Mouse (Mus musculus) kidney, postnatal 0 days (tissue): Measurements from ENCODE around the gene Rhbdl1. TPM values are rescaled to one million over a fixed set of nuclear protein-coding genes. Genes with fewer than 3 reads are reported as not detected.

Experiments
- ATAC-seq: fragments of 200-750 bp; cut with Nextera tagmentation; replicated peaks from 2 replicates; pipeline ENCODE4 v1.8.0; 2017; ENCODE audit warnings: low read depth, moderate number of reproducible peaks, moderate TSS enrichment, moderate library complexity; ENCODE audit not compliant: low FRiP score
- DNase-seq: peaks from one replicate; pipeline ENCODE4 v3.0.0-alpha.2; 2016; ENCODE audit warnings: low spot score
- H3K27ac ChIP-seq: fragments of 300-500 bp; sonication (generic); 2 replicates; pipeline ENCODE4 v1.5.1; 2014; ENCODE audit warnings: mild to moderate bottlenecking
- H3K27me3 ChIP-seq: fragments of 300-500 bp; sonication (generic); 2 replicates; pipeline ENCODE4 v1.6.1; 2014; ENCODE audit warnings: low read length, mixed read lengths; ENCODE audit not compliant: insufficient read depth
- H3K36me3 ChIP-seq: fragments of 300-500 bp; sonication (generic); 2 replicates; pipeline ENCODE4 v1.6.1; 2014; ENCODE audit warnings: low read length, mixed read lengths; ENCODE audit not compliant: insufficient read depth
- H3K4me1 ChIP-seq: fragments of 300-500 bp; sonication (generic); replicated peaks from 2 replicates; pipeline ENCODE4 v1.6.1; 2014; ENCODE audit warnings: antibody characterized with exemption, low read length, mixed read lengths; ENCODE audit not compliant: insufficient read depth
- H3K4me2 ChIP-seq: fragments of 300-500 bp; sonication (generic); 2 replicates; pipeline ENCODE4 v1.6.1; 2014; ENCODE audit warnings: mild to moderate bottlenecking, low read length, moderate library complexity, mixed read lengths
- H3K4me3 ChIP-seq: fragments of 300-500 bp; sonication (generic); replicated peaks from 2 replicates; pipeline ENCODE4 v1.5.1; 2014; ENCODE audit warnings: low read depth, low read length
- H3K9ac ChIP-seq: fragments of 300-500 bp; sonication (generic); 2 replicates; pipeline ENCODE4 v1.6.1; 2014; ENCODE audit warnings: low read depth, low read length
- H3K9me3 ChIP-seq: fragments of 300-500 bp; sonication (generic); replicated peaks from 2 replicates; pipeline ENCODE4 v1.6.1; 2016; ENCODE audit warnings: low read length, inconsistent platforms, mixed read lengths
- CTCF ChIP-seq: IDR thresholded peaks from 2 replicates; pipeline ENCODE4 v1.5.1; 2016; ENCODE audit warnings: antibody characterized with exemption, low read depth, mild to moderate bottlenecking, moderate library complexity
- WGBS: fragments of 180-500 bp; shearing (Covaris S2); extraction: QIAGEN DNeasy Blood & Tissue Kit; methylation state at CpG from one replicate; pipeline ENCODE4 v1.1.7; 2014; 5-methylcytosine and 5-hydroxymethylcytosine counted together
- polyA plus RNA-seq: library from polyadenylated mRNA; unstranded; fragments of >200 nt; fragmentation: Nextera tagmentation; extraction: Ambion mirVana; gene quantifications from 2 replicates; pipeline ENCODE4 v1.2.1, GENCODE M21; 2015

Rhbdl1 gene
- polyA plus RNA-seq, 1 experiment from 2014 or later: 3.9 TPM

GRCm38 (mm10) chr17:25877741-25878610 is 40.9 kb upstream of the Rhbdl1 start:
- no peak overlapping the region for H3K4me3 ChIP-seq
- no peak overlapping the region for H3K9ac ChIP-seq
- H3K9me3 ChIP-seq: no peaks in the 10 kb centered on the region
- DNase-seq (no peak), ATAC-seq (no peak)
- 0 out of 2 replicates have a peak, but pooled peaks cover 11% of the 10 kb centered on the region for H3K36me3 ChIP-seq
- no peak for TF ChIP-seq CTCF
- 93% methylated on average over 32 of the region's 32 CpGs for WGBS
- H3K27me3 ChIP-seq: no peaks in the 10 kb centered on the region
- H3K4me1 ChIP-seq: peaks cover 17% of the 10 kb centered on the region
- H3K27ac ChIP-seq: no peak overlapping the region
- H3K4me2 ChIP-seq: no peak overlapping the region

DNA sequence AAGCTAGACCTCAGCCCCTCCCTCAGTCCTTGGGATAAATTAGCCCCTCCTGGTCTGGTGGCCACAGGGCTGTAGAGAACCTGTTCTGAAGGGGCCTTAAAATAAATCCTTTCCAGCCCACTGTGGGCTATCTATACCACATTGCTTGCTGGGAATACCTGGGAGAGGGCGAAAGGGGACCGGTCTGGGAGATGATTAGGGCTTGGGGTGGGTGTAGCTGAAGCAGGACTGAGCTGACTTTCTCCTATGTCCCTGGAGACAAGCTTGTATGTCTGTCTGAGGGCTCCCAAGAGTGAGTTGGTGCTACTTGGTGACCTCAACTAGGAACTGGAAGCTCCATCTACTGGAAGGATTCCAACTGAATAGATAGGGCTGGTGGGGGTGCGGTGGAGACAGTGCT is 39.9 kb upstream of the Rhbdl1 start:
- Histone ChIP-seq H3K4me1 (peaks cover 17% of the 10 kb centered on the region), H3K36me3 (0 out of 2 replicates have a peak, but pooled peaks cover 11% of the 10 kb centered on the region), H3K4me2 (no peak overlapping the region; the same call in 1 of the 2 replicates), H3K9me3 (no peaks in the 10 kb centered on the region), H3K27me3 (no peaks in the 10 kb centered on the region), H3K4me3 (no peak overlapping the region), H3K9ac (no peak overlapping the region), H3K27ac (no peak overlapping the region)
- TF ChIP-seq CTCF: no peak
- DNase-seq (no peak), ATAC-seq (no peak)
- WGBS: 95% methylated on average over 3 of the region's 3 CpGs

DNA sequence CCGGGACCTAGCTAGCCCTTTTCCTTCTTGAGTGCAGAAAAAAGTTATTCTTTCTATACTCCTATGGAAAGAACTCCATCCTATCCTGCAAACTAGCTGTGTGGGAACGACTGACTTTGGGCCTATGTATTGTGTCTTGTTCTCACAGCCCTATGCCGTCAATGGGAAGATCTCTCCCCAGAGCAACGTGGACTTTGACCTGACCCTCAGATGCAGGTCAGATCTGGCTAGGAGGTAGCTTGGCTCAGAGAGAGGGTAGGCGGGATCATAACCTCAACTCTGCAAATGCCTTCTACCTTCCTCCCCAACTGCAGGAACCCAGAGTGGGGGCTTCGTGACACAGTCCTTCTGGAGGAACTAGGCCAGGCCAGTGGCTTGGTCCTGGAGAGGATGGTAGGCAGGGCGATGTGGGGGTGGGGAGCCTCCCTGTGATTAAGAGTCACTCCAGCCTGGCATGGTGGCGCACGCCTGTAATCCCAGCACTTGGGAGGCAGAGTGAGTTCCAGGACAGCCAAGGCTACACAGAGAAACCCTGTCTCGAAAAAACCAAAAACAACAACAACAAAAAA is 39.3 kb upstream of the Rhbdl1 start:
- peak overlapping the region; percentile 84; the same call in 1 of the 2 replicates for H3K27ac ChIP-seq

DNA sequence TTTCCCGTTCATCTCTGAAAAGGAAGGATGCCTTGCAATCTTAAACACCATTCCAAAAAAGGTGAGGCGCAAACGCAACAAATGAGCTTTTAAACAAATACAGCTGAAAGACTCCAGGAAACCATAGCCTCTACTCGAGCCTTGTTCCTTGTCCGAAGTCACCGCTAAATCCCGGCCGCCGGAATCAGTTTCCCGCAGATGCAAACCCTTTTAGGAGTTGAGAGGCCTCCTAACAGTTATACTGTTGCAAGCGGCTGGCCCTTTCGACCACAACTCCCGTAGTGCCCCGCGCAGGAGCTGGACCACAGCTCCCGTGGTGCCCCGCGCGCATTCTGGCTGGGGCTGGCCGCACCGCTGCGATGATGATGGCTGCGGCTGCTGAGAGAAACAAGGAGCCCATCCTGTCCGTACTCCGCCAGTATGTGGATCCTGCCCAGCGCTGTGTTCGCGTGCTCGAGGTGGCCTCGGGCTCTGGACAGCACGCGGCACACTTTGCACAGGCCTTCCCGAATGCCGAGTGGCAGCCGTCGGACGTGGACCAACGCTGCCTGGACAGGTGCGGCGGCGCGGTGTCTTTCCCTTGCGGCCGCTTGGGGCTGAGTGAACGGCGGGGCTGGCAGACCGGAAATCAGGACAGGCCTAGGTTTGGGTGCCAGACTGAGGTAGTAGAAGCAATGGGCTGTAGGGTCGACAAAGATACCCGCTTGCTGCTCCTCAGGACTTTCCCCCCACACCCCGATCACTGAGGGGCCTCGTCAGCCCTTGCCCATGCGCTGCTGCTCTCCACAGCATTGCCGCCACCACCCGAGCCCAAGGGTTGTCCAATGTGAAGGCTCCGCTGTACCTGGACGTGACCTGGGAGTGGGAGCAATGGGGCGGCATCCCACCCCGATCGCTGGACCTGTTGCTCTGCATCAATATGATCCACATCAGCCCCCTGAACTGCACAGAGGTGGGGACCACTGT is 38.4 kb upstream of the Rhbdl1 start:
- peak; percentile 93 for DNase-seq
- H3K4me3 ChIP-seq: peak overlapping the region; percentile 54
- under 1% methylated on average over 59 of the region's 59 CpGs for WGBS
- H3K4me2 ChIP-seq: peak overlapping the region; percentile 73
- peak overlapping the region; percentile 84 for H3K27ac ChIP-seq
- peak; percentile 84 for ATAC-seq
- H3K9ac ChIP-seq: peak overlapping the region; percentile 57
- H3K27me3 ChIP-seq: no peaks in the 10 kb centered on the region
- H3K9me3 ChIP-seq: no peaks in the 10 kb centered on the region
- H3K4me1 ChIP-seq: peaks cover 17% of the 10 kb centered on the region
- 0 out of 2 replicates have a peak, but pooled peaks cover 11% of the 10 kb centered on the region for H3K36me3 ChIP-seq
- TF ChIP-seq CTCF: no peak

More for the DNA sequence above, 39.3 kb upstream of the Rhbdl1 start:
- DNase-seq (no peak), ATAC-seq (no peak)
- Histone ChIP-seq H3K4me1 (peaks cover 17% of the 10 kb centered on the region), H3K36me3 (0 out of 2 replicates have a peak, but pooled peaks cover 11% of the 10 kb centered on the region), H3K9ac (peak overlapping the region; percentile 57), H3K4me3 (peak overlapping the region; percentile 54), H3K27me3 (no peaks in the 10 kb centered on the region), H3K9me3 (no peaks in the 10 kb centered on the region), H3K4me2 (peak overlapping the region; percentile 73)
- TF ChIP-seq CTCF: no peak
- WGBS: 58% methylated on average over 10 of the region's 10 CpGs

DNA sequence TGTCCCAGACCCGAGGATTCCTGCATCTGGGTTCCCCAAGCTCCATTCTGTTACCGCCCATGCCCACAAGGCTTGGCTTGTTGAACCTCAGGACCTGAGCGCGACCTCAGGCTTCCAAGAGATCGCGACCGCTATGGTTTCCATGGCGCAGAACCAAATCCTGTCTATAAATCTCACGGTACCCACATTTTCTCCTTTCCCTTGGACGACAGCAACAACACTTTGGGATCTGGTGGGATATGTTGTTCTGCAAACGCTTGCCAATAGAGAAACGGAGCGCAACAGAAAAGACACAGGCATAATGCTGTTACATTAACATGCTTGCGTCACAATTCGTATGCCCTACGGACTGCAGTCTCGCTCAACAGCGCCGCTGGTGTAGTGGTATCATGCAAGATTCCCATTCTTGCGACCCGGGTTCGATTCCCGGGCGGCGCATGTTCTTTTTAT is 37.7 kb upstream of the Rhbdl1 start, which contains the start of gene Mettl26:
Gene Mettl26, plus strand, starts transcription at position 354 of the 450 bp plus-strand sequence.
- ATAC-seq (peak; percentile 40; the same call in 1 of the 2 replicates), DNase-seq (peak; percentile 86)
- Histone ChIP-seq H3K4me1 (peaks cover 10% of the 10 kb centered on the region), H3K4me2 (peak within 1 kb of the TSS; percentile 73), H3K36me3 (0 out of 2 replicates have a peak, but pooled peaks cover 11% of the 10 kb centered on the region), H3K27me3 (no peaks in the 10 kb centered on the region), H3K4me3 (peak within 1 kb of the TSS; percentile 54), H3K27ac (peak within 1 kb of the TSS; percentile 84), H3K9me3 (no peaks in the 10 kb centered on the region), H3K9ac (peak within 1 kb of the TSS; percentile 57)
- peak; percentile 18; the same call in 1 of the 2 replicates for TF ChIP-seq CTCF
- under 1% methylated on average over 25 of the region's 25 CpGs for WGBS
